Mouse (Mus musculus) megakaryocyte, embryonic 14.5 days (primary cell): ENCODE data around the gene Pde6b. TPM values are rescaled to one million over a fixed set of nuclear protein-coding genes. Genes with fewer than 3 reads are reported as not detected.

Experiments
- H3K27me3 ChIP-seq: replicated peaks from 2 replicates; pipeline ENCODE3; 2012; ENCODE audit warnings: inconsistent platforms
- H3K36me3 ChIP-seq: replicated peaks from 2 replicates; pipeline ENCODE3; 2012; ENCODE audit warnings: low read length, inconsistent platforms, mixed read lengths
- H3K4me1 ChIP-seq: 2 replicates; pipeline ENCODE4 v1.6.1; 2012; ENCODE audit warnings: inconsistent platforms
- H3K4me3 ChIP-seq: replicated peaks from 2 replicates; pipeline ENCODE3; 2012; ENCODE audit warnings: moderate library complexity, mild to moderate bottlenecking, inconsistent platforms
- H3K9me3 ChIP-seq: 2 replicates; pipeline ENCODE4 v1.6.1; 2012; ENCODE audit warnings: inconsistent platforms
- FLI1 ChIP-seq: IDR thresholded peaks from 2 replicates; pipeline ENCODE4 v1.6.1; 2012; ENCODE audit warnings: low read length, inconsistent platforms, mixed read lengths
- GATA1 ChIP-seq: IDR thresholded peaks from 3 replicates; pipeline ENCODE4 v1.6.1; 2012; ENCODE audit warnings: mixed read lengths, low read length, inconsistent platforms, borderline replicate concordance
- polyA plus RNA-seq: library from polyadenylated mRNA; stranded (reverse); fragments of >175 nt; gene quantifications from 2 replicates; pipeline ENCODE4 v1.2.3, GENCODE M21; 2012; ENCODE audit warnings: low replicate concordance; ENCODE audit not compliant: insufficient read depth

Gene Pde6b
- polyA plus RNA-seq, 1 experiment, result not detected

- H3K4me3 ChIP-seq, result no peak overlapping the region
- H3K36me3 ChIP-seq, result peaks cover 45% of the 10 kb centered on the region
- peaks cover 17% of the 10 kb centered on the region for H3K9me3 ChIP-seq
- peaks cover 2% of the 10 kb centered on the region for H3K27me3 ChIP-seq
- H3K4me1 ChIP-seq, result peaks cover 92% of the 10 kb centered on the region
- TF ChIP-seq FLI1 (no peak), GATA1 (no peak)
Measured at GRCm38 (mm10) chr5:108385632-108386031, 2.6 kb upstream of the Pde6b start.

GRCm38 (mm10) chr5:108386449-108386848, 1.7 kb upstream of the Pde6b start:
- peaks cover 9% of the 10 kb centered on the region for H3K9me3 ChIP-seq
- H3K4me3 ChIP-seq, result no peak overlapping the region
- H3K27me3 ChIP-seq, result peaks cover 2% of the 10 kb centered on the region
- TF ChIP-seq FLI1 (no peak), GATA1 (no peak)
- peaks cover 44% of the 10 kb centered on the region for H3K36me3 ChIP-seq
- peaks cover 92% of the 10 kb centered on the region for H3K4me1 ChIP-seq

- H3K9me3 ChIP-seq, result no peaks in the 10 kb centered on the region
- peaks cover 2% of the 10 kb centered on the region for H3K27me3 ChIP-seq
- H3K4me1 ChIP-seq, result peaks cover 100% of the 10 kb centered on the region
- TF ChIP-seq FLI1, result no peak
- no peak for TF ChIP-seq GATA1
- no peak overlapping the region for H3K4me3 ChIP-seq
- H3K36me3 ChIP-seq, result peaks cover 36% of the 10 kb centered on the region
Measured at GRCm38 (mm10) chr5:108389744-108390143, 1.6 kb downstream of the Pde6b start.

GRCm38 (mm10) chr5:108403453-108403852, 15.3 kb downstream of the Pde6b start:
- peak overlapping the region; percentile 44 for H3K4me3 ChIP-seq
- peaks cover 3% of the 10 kb centered on the region; the same call in 1 of the 2 replicates for H3K9me3 ChIP-seq
- H3K4me1 ChIP-seq, result peaks cover 78% of the 10 kb centered on the region
- TF ChIP-seq FLI1 (no peak), GATA1 (no peak)
- no peaks in the 10 kb centered on the region for H3K27me3 ChIP-seq
- H3K36me3 ChIP-seq, result peaks cover 48% of the 10 kb centered on the region

- Histone ChIP-seq H3K27me3 (no peaks in the 10 kb centered on the region), H3K9me3 (peaks cover 5% of the 10 kb centered on the region; the same call in 1 of the 2 replicates), H3K36me3 (peaks cover 43% of the 10 kb centered on the region), H3K4me1 (peaks cover 61% of the 10 kb centered on the region), H3K4me3 (peak overlapping the region; percentile 39)
- TF ChIP-seq FLI1, result no peak
- TF ChIP-seq GATA1, result peak; percentile 61; the same call in 1 of the 3 replicates
Measured at GRCm38 (mm10) chr5:108405460-108405859, 17.3 kb downstream of the Pde6b start.

- Histone ChIP-seq H3K36me3 (peaks cover 32% of the 10 kb centered on the region), H3K4me1 (peaks cover 52% of the 10 kb centered on the region), H3K9me3 (peaks cover 5% of the 10 kb centered on the region; the same call in 1 of the 2 replicates), H3K27me3 (no peaks in the 10 kb centered on the region), H3K4me3 (no peak overlapping the region)
- TF ChIP-seq GATA1 (no peak), FLI1 (no peak)
Measured at GRCm38 (mm10) chr5:108406977-108407376, 18.8 kb downstream of the Pde6b start.

GRCm38 (mm10) chr5:108414711-108415110, 26.5 kb downstream of the Pde6b start:
- H3K4me1 ChIP-seq, result peaks cover 23% of the 10 kb centered on the region
- no peaks in the 10 kb centered on the region for H3K9me3 ChIP-seq
- TF ChIP-seq FLI1 (no peak), GATA1 (no peak)
- H3K36me3 ChIP-seq, result no peaks in the 10 kb centered on the region
- peaks cover 1% of the 10 kb centered on the region for H3K27me3 ChIP-seq
- no peak overlapping the region for H3K4me3 ChIP-seq

- no peak for TF ChIP-seq GATA1
- no peak for TF ChIP-seq FLI1
- no peaks in the 10 kb centered on the region for H3K9me3 ChIP-seq
- H3K36me3 ChIP-seq, result peaks cover 19% of the 10 kb centered on the region
- H3K4me3 ChIP-seq, result no peak overlapping the region
- H3K4me1 ChIP-seq, result peaks cover 49% of the 10 kb centered on the region
- H3K27me3 ChIP-seq, result peaks cover 2% of the 10 kb centered on the region
Measured at GRCm38 (mm10) chr5:108422741-108423140, 34.5 kb downstream of the Pde6b start.

GRCm38 (mm10) chr5:108423427-108423826, 35.2 kb downstream of the Pde6b start:
- Histone ChIP-seq H3K4me3 (no peak overlapping the region), H3K27me3 (peaks cover 2% of the 10 kb centered on the region), H3K36me3 (peaks cover 26% of the 10 kb centered on the region), H3K4me1 (peaks cover 50% of the 10 kb centered on the region), H3K9me3 (no peaks in the 10 kb centered on the region)
- TF ChIP-seq FLI1, result no peak
- no peak for TF ChIP-seq GATA1

- H3K4me3 ChIP-seq, result no peak overlapping the region
- no peaks in the 10 kb centered on the region for H3K9me3 ChIP-seq
- TF ChIP-seq FLI1, result no peak
- no peak for TF ChIP-seq GATA1
- H3K4me1 ChIP-seq, result peaks cover 47% of the 10 kb centered on the region
- H3K27me3 ChIP-seq, result no peaks in the 10 kb centered on the region
- peaks cover 63% of the 10 kb centered on the region for H3K36me3 ChIP-seq
Measured at GRCm38 (mm10) chr5:108427186-108427585, 39.0 kb downstream of the Pde6b start.

- no peak for TF ChIP-seq GATA1
- TF ChIP-seq FLI1, result no peak
- Histone ChIP-seq H3K9me3 (no peaks in the 10 kb centered on the region), H3K36me3 (peaks cover 60% of the 10 kb centered on the region), H3K4me1 (peaks cover 55% of the 10 kb centered on the region), H3K4me3 (no peak overlapping the region), H3K27me3 (no peaks in the 10 kb centered on the region)
Measured at GRCm38 (mm10) chr5:108431196-108431595, 43.0 kb downstream of the Pde6b start.
